In genomic region chr5:84480978-84481377, GRCm38 (mm10) we compare ENCODE assay signal across 16 mouse cellular contexts.
A peak's percentile ranks its signal among the peaks of the same experiment; 100 is the strongest.
DNase-seq lines count a peak whose midpoint lies in the region; ATAC-seq lines count a peak whose summit lies in the region.
"Had no signal": no experiment of that assay in that cellular context is flagged by ENCODE, and none has a peak within 500 bp of the region (broad histone marks: within the 10 kb centered on the region; RNA-seq: fewer than 3 reads in every experiment).

No protein-coding gene starts in this region.

- ATAC-seq in hematopoietic stem cell, adult 5-6 weeks (replicated peaks in 1 of 2; ENCODE audit: insufficient read depth in 1 of 2, low FRiP score in 2 of 2, low TSS enrichment in 1 of 2, low read depth in 1 of 2, poor library complexity in 2 of 2, severe bottlenecking in 2 of 2), result peak; percentile 85 to 87
- ATAC-seq: activated CD4-positive, CD25-positive, alpha-beta regulatory T cell, adult 4 months; CD4-positive, CD25-positive, alpha-beta regulatory T cell, adult 4 months; Patski had no signal

- intact Hi-C loops in heart, postnatal 14 days (cut with DNase I), result no loop called here

- DNase-seq in heart, postnatal 14 days, result no peak
- DNase-seq: adrenal gland, adult 2 months; adrenal gland, adult 8-10 months; adrenal gland, postnatal 10 days; adrenal gland, postnatal 14 days; adrenal gland, postnatal 25 days; adrenal gland, postnatal 36 days; B cell, adult 2 months; cerebellum, adult 11 months; cerebellum, adult 11-12 months; cerebellum, adult 18-20 months; cerebellum, adult 2 months had no signal
